Comparison of ENCODE assay signal across 29 mouse cellular contexts in the genomic region with DNA sequence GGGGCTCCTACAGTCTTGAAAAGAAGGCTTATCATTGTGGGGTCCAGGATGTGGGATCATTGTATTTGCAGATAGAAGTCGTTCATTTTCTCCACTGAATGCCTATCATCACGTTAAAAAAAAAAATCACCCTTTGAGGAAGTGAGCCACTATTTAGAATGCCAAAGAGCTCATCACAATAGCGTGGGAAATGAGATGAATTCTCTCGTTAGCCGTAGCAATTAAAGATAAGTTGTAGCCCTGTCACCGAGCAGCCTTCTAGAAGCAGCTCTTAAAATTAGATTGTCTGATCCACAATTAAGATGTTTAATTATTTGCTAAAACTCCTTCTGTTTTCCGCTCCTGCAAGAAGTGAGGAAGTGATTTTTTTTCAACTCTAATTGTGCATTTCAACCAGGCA.
DNase-seq lines count a peak whose midpoint lies in the region; ATAC-seq and TF ChIP-seq lines count a peak whose summit lies in the region.
"Had no signal": no experiment of that assay in that cellular context is flagged by ENCODE, and none has a peak within 500 bp of the region (broad histone marks: within the 10 kb centered on the region; RNA-seq: fewer than 3 reads in every experiment).

No protein-coding gene starts in this region.

- no peak for ATAC-seq in hindbrain, postnatal 0 days
- ATAC-seq: activated CD4-positive, CD25-positive, alpha-beta regulatory T cell, adult 4 months; CD4-positive, CD25-positive, alpha-beta regulatory T cell, adult 4 months; forebrain, embryonic 13.5 days; forebrain, postnatal 0 days; intestine, postnatal 0 days had no signal

- H3K4me1 ChIP-seq in hindbrain, postnatal 0 days (ENCODE audit: insufficient read depth, low read length): peaks cover 11% of the 10 kb centered on the region
- H3K4me1 ChIP-seq in hindbrain, embryonic 10.5 days (replicated peaks): peaks cover 24% of the 10 kb centered on the region

- H3K36me3 ChIP-seq in hindbrain, postnatal 0 days (ENCODE audit: insufficient read depth, low read length): no peaks in the 10 kb centered on the region
- H3K36me3 ChIP-seq in hindbrain, embryonic 10.5 days: no peaks in the 10 kb centered on the region
- H3K36me3 ChIP-seq: embryonic facial prominence, embryonic 10.5 days; embryonic facial prominence, embryonic 13.5 days; heart, embryonic 10.5 days; heart, embryonic 13.5 days had no signal

- H3K9me3 ChIP-seq in hindbrain, postnatal 0 days (ENCODE audit: low read length): no peaks in the 10 kb centered on the region
- H3K9me3 ChIP-seq in hindbrain, embryonic 10.5 days: no peaks in the 10 kb centered on the region
- H3K9me3 ChIP-seq: embryonic facial prominence, embryonic 10.5 days; embryonic facial prominence, embryonic 13.5 days; forebrain, embryonic 13.5 days; heart, embryonic 10.5 days; heart, embryonic 13.5 days had no signal

- H3K27ac ChIP-seq in hindbrain, postnatal 0 days: no peak overlapping the region
- H3K27ac ChIP-seq in hindbrain, embryonic 10.5 days: no peak overlapping the region
- H3K27ac ChIP-seq: embryonic facial prominence, embryonic 10.5 days; embryonic facial prominence, embryonic 13.5 days; forebrain, embryonic 13.5 days; gastrocnemius, adult 2 months; heart, adult 2 months; heart, embryonic 10.5 days; heart, embryonic 13.5 days; hindbrain, embryonic 14.5 days had no signal

- DNase-seq in hindbrain, postnatal 0 days (ENCODE audit: low spot score): peak; percentile 36
- no peak for DNase-seq in hindbrain, embryonic 10.5 days (ENCODE audit: low spot score)
- peak; percentile 22 for DNase-seq in Muller cell, postnatal 12 days (ENCODE audit: inconsistent ontology term)
- DNase-seq in brain, adult 2 months (ENCODE audit: low read depth, low spot score): peak; percentile 32
- DNase-seq in right cerebral cortex, postnatal 25 days: no peak
- no peak for DNase-seq in heart, adult 18-20 months
- DNase-seq: adrenal gland, postnatal 10 days; adrenal gland, postnatal 36 days; cerebellum, adult 11-12 months; cerebellum, adult 8-10 months; cerebellum, postnatal 10 days; cerebellum, postnatal 36 days; embryo, embryonic 11 days; forebrain, postnatal 0 days; gastrocnemius, adult 2 months; gastrocnemius, postnatal 14 days; heart, adult 2 months; heart, postnatal 14 days; heart, postnatal 4 days had no signal

- H3K9ac ChIP-seq in hindbrain, postnatal 0 days (replicated peaks; ENCODE audit: low read length): no peak overlapping the region
- H3K9ac ChIP-seq: embryonic facial prominence, embryonic 13.5 days; forebrain, embryonic 13.5 days; forebrain, postnatal 0 days; heart, embryonic 13.5 days; hindbrain, embryonic 14.5 days had no signal

- WGBS in hindbrain, postnatal 0 days: 42% methylated on average over 7 of the region's 7 CpGs
- WGBS in hindbrain, embryonic 10.5 days: 85% methylated on average over 7 of the region's 7 CpGs

- no peak overlapping the region for H3K4me2 ChIP-seq in hindbrain, postnatal 0 days (ENCODE audit: low read depth, low read length)
- H3K4me2 ChIP-seq: embryonic facial prominence, embryonic 13.5 days; forebrain, embryonic 13.5 days; heart, embryonic 13.5 days; hindbrain, embryonic 14.5 days had no signal

- H3K27me3 ChIP-seq in hindbrain, postnatal 0 days (ENCODE audit: insufficient read depth, low read length): no peaks in the 10 kb centered on the region
- H3K27me3 ChIP-seq in hindbrain, embryonic 10.5 days (ENCODE audit: insufficient read depth, poor library complexity, severe bottlenecking): peaks cover 4% of the 10 kb centered on the region; the same call in 1 of the 2 replicates
- H3K27me3 ChIP-seq: embryonic facial prominence, embryonic 13.5 days; forebrain, embryonic 13.5 days; heart, embryonic 13.5 days had no signal

- H3K4me3 ChIP-seq in hindbrain, postnatal 0 days (ENCODE audit: low read length): no peak overlapping the region
- H3K4me3 ChIP-seq in hindbrain, embryonic 10.5 days: no peak overlapping the region
- H3K4me3 ChIP-seq: embryonic facial prominence, embryonic 10.5 days; embryonic facial prominence, embryonic 13.5 days; erythroblast, embryonic 14.5 days; forebrain, embryonic 13.5 days; gastrocnemius, adult 2 months; heart, adult 2 months; heart, embryonic 10.5 days; heart, embryonic 13.5 days had no signal

- no peak for TF ChIP-seq CTCF in hindbrain, postnatal 0 days (IDR thresholded peaks at IDR 0.05; ENCODE audit: low read depth)

Comparison
In these comparisons a context has a peak if more than half of its experiments do, and no peak if none do; other contexts are left out.
1. DNase-seq: peak in hindbrain, postnatal 0 days (single experiment), Muller cell, postnatal 12 days (single experiment) and brain, adult 2 months (single experiment); none in hindbrain, embryonic 10.5 days (single experiment), right cerebral cortex, postnatal 25 days (single experiment) and heart, adult 18-20 months (0 of 2).